Mouse (Mus musculus): ENCODE results near the gene Depdc7.

Gene Depdc7

DNA sequence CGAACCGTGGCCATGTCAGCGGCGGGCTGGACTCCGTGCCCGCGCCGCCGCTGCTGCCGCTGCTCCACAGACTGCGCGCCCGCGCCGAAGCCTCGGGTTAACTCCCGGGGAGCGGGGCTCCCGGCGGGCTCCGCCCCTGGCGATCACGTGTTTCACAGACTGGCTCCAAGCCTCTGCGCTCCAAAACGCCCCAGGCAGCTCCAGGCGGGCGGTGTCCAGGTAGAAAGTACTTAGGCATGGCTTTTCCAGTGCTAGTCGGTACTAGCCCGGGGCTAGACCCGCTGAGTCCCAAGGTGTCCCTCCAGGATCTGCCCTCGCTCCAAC lies at the start of gene Depdc7:
Gene Depdc7 (minus strand): TSS at position 138 of the 324 bp plus-strand sequence.
- no peak for DNase-seq (ENCODE audit: low read depth, low spot score)
- peaks cover 1% of the 10 kb centered on the region; the same call in 1 of the 2 replicates for H3K27me3 ChIP-seq (ENCODE audit: control insufficient read depth, insufficient read depth, low read length, poor library complexity, severe bottlenecking)
- H3K36me3 ChIP-seq (ENCODE audit: control insufficient read depth, insufficient read depth, low read length, poor library complexity, severe bottlenecking), result no peaks in the 10 kb centered on the region

GRCm38 (mm10) chr2:104774763-104775162 lies 32.1 kb upstream of the Depdc7 start:
- Histone ChIP-seq H3K27me3 (ENCODE audit: control insufficient read depth, insufficient read depth, low read length, poor library complexity, severe bottlenecking) (no peaks in the 10 kb centered on the region), H3K36me3 (ENCODE audit: control insufficient read depth, insufficient read depth, low read length, poor library complexity, severe bottlenecking) (no peaks in the 10 kb centered on the region)
- DNase-seq (ENCODE audit: low read depth, low spot score), result peak; percentile 58

- Histone ChIP-seq H3K36me3 (ENCODE audit: control insufficient read depth, insufficient read depth, low read length, poor library complexity, severe bottlenecking) (no peaks in the 10 kb centered on the region), H3K27me3 (ENCODE audit: control insufficient read depth, insufficient read depth, low read length, poor library complexity, severe bottlenecking) (no peaks in the 10 kb centered on the region)
- no peak for DNase-seq (ENCODE audit: low read depth, low spot score)
Measured at GRCm38 (mm10) chr2:104768697-104769096, 26.0 kb upstream of the Depdc7 start.

DNA sequence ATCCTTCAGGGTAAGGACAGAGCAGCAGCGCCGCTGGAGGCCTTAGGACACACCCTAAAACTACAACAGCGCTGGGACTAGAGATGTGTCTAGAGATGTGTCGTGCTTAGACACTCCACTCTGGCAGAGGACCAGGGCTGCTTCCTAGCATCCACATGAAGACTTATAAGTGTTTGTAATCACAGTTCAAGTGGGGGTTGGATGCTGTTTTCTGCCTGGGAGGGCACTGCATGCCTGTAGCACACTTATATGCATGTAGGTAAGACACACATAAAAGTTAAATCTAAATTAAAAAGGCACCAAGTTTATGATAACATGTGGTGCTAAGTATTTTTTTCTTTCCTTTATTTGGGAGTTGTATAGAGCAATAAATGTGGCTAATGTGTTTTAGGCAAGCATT lies 21.3 kb upstream of the Depdc7 start:
- H3K36me3 ChIP-seq (ENCODE audit: control insufficient read depth, insufficient read depth, low read length, poor library complexity, severe bottlenecking), result no peaks in the 10 kb centered on the region
- H3K27me3 ChIP-seq (ENCODE audit: control insufficient read depth, insufficient read depth, low read length, poor library complexity, severe bottlenecking), result no peaks in the 10 kb centered on the region
- no peak for DNase-seq (ENCODE audit: low read depth, low spot score)

DNA sequence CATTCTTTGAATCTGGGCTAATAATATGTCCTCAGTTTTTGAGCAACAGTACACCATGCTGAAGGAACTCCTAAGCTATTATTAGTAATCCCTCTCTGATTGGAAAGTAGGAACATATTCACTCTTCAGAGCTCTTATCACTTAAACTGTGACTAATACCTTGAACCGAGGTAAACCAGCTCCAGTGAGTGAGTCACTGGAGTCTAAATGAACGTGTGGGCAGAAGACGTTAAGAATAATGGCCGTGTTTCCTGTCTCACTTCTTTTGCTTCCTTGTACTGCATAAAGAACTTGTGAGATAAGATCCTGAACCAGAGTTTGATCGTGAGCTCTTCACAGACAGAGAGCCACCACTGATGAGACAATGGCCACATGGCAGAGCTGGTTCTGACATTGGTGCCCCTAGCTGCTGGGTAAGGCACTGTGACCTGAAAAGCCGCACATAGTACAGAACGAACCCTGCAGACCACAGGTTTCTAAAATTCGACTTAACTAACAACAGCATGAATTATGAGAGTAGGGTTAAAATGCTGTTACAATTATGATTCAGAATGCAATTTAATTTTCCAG lies 20.5 kb upstream of the Depdc7 start:
- no peak for DNase-seq (ENCODE audit: low read depth, low spot score)
- no peaks in the 10 kb centered on the region for H3K36me3 ChIP-seq (ENCODE audit: control insufficient read depth, insufficient read depth, low read length, poor library complexity, severe bottlenecking)
- H3K27me3 ChIP-seq (ENCODE audit: control insufficient read depth, insufficient read depth, low read length, poor library complexity, severe bottlenecking), result no peaks in the 10 kb centered on the region

DNA sequence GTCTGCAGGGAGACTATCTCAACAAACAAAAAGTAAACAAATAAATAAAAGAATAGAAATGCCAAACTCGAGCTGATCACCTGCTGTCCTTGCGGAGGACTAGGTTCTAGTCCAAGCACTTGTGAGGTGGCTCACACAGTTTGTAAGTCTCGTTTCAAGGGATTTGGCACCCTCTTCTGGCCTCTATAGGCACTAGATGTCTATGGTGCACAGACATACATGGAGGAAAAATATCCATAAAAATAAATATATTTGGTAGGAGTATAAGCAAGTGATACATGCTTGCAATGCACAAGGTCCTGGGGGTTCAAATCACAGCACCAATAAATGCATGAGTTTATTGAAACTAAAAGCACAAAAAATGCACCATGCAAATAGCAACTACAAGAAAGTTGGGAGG lies 7.9 kb upstream of the Depdc7 start:
- H3K27me3 ChIP-seq (ENCODE audit: control insufficient read depth, insufficient read depth, low read length, poor library complexity, severe bottlenecking), result no peaks in the 10 kb centered on the region
- DNase-seq (ENCODE audit: low read depth, low spot score), result peak; percentile 44
- no peaks in the 10 kb centered on the region for H3K36me3 ChIP-seq (ENCODE audit: control insufficient read depth, insufficient read depth, low read length, poor library complexity, severe bottlenecking)

GRCm38 (mm10) chr2:104748652-104749183 lies 6.0 kb upstream of the Depdc7 start:
- DNase-seq (ENCODE audit: low read depth, low spot score), result no peak
- Histone ChIP-seq H3K27me3 (ENCODE audit: control insufficient read depth, insufficient read depth, low read length, poor library complexity, severe bottlenecking) (no peaks in the 10 kb centered on the region), H3K36me3 (ENCODE audit: control insufficient read depth, insufficient read depth, low read length, poor library complexity, severe bottlenecking) (no peaks in the 10 kb centered on the region)

GRCm38 (mm10) chr2:104746251-104746650 lies 3.6 kb upstream of the Depdc7 start:
- Histone ChIP-seq H3K36me3 (ENCODE audit: control insufficient read depth, insufficient read depth, low read length, poor library complexity, severe bottlenecking) (no peaks in the 10 kb centered on the region), H3K27me3 (ENCODE audit: control insufficient read depth, insufficient read depth, low read length, poor library complexity, severe bottlenecking) (peaks cover 1% of the 10 kb centered on the region; the same call in 1 of the 2 replicates)
- DNase-seq (ENCODE audit: low read depth, low spot score), result no peak

DNA sequence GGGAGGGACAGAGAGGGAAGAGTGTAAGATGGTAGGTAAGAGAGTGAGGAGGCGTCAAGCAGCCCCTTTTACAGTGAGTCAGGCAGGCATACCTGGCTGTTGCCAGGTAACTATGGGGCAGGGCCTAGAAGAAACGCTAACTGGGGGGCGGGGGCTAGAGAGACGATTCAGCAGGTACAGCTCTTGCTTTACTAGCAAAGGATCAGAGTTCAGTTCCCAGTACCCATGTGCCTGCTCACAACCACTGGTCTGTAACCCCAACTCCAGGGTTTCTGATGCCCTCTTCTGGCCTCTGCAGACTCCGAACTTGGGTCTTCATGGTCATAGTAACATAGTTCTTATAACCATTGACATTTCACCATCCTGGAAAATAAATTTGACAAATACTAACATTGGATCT lies 1.3 kb upstream of the Depdc7 start:
- Histone ChIP-seq H3K36me3 (ENCODE audit: control insufficient read depth, insufficient read depth, low read length, poor library complexity, severe bottlenecking) (no peaks in the 10 kb centered on the region), H3K27me3 (ENCODE audit: control insufficient read depth, insufficient read depth, low read length, poor library complexity, severe bottlenecking) (peaks cover 1% of the 10 kb centered on the region; the same call in 1 of the 2 replicates)
- no peak for DNase-seq (ENCODE audit: low read depth, low spot score)

- DNase-seq (ENCODE audit: low read depth, low spot score), result no peak
Measured at GRCm38 (mm10) chr2:104743160-104743559, 482 bp upstream of the Depdc7 start.

GRCm38 (mm10) chr2:104741896-104742740 lies 560 bp downstream of the Depdc7 start:
- DNase-seq (ENCODE audit: low read depth, low spot score), result peak; percentile 31
- H3K36me3 ChIP-seq (ENCODE audit: control insufficient read depth, insufficient read depth, low read length, poor library complexity, severe bottlenecking), result no peaks in the 10 kb centered on the region
- H3K27me3 ChIP-seq (ENCODE audit: control insufficient read depth, insufficient read depth, low read length, poor library complexity, severe bottlenecking), result peaks cover 1% of the 10 kb centered on the region; the same call in 1 of the 2 replicates

More at GRCm38 (mm10) chr2:104743160-104743559, 482 bp upstream of the Depdc7 start:
- H3K36me3 ChIP-seq (ENCODE audit: control insufficient read depth, insufficient read depth, low read length, poor library complexity, severe bottlenecking), result no peaks in the 10 kb centered on the region
- peaks cover 1% of the 10 kb centered on the region; the same call in 1 of the 2 replicates for H3K27me3 ChIP-seq (ENCODE audit: control insufficient read depth, insufficient read depth, low read length, poor library complexity, severe bottlenecking)

DNA sequence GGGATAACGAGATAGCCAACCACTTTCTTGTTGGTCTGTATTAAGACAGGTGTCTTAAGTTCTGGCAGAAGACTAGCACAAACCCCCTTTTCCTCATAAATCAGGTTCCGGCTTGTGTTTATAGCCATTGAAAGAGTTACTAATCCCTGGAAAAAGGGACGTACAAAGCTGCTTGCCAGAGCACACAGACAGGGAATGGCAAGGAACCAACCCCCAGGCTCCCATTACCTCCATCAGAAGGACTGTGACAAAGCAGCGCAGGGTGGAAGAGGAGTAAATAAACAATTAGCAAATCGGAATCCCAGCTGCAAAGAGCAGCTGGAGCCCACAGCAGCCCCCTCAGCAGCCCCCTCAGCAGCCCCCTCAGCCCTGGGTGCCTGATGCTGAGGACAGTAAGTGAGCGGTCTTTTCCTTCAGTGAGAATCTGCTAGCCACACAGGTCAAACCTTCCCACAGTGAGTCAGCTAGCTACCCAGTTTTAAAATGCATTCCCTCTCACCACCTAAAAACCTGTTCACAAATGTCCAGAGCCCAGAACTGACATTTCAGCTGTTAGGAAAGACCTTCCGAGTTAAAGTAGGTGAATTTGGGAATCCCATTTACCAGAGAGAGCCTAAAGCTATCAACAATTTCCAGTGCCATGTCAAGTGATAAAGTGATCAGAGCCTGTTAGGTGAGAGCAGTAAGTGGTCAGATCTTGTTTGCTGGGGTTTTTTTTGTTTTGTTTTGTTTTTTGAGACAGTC lies 1.5 kb downstream of the Depdc7 start:
- Histone ChIP-seq H3K36me3 (ENCODE audit: control insufficient read depth, insufficient read depth, low read length, poor library complexity, severe bottlenecking) (no peaks in the 10 kb centered on the region), H3K27me3 (ENCODE audit: control insufficient read depth, insufficient read depth, low read length, poor library complexity, severe bottlenecking) (peaks cover 1% of the 10 kb centered on the region; the same call in 1 of the 2 replicates)
- DNase-seq (ENCODE audit: low read depth, low spot score), result no peak

DNA sequence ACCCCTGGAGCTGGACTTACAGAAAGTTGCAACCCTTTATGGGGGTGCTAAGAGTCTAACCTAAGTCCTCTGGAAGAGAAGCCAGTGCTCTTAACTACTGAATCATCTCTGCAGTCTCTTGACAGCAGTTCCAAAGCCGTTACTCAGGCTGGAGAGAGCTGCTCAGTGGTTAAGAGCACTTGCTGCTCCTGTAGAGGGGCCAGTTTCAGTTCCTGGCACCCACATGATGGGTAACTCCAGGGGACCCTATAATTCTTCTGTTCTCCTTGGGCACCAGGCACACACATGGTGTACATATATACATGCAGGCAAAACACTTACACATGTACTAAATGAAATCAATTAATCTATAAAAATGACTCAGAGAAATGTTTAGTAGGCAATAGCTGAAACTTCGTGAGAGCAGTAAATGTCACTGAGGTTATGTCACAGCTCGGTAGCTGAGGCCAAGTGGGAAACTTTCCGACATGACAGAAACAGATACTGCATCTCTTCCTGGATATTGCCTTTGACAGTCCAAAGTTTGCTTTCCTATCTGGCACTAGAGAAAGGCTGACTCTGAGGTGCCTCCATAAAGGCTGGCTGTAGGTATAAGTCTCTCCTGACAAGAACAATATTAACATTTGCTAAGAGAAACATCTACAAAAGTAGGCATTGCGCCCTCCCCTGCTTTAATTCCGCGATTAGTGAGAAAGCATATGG lies 2.3 kb downstream of the Depdc7 start:
- DNase-seq (ENCODE audit: low read depth, low spot score), result no peak
- Histone ChIP-seq H3K27me3 (ENCODE audit: control insufficient read depth, insufficient read depth, low read length, poor library complexity, severe bottlenecking) (peaks cover 1% of the 10 kb centered on the region; the same call in 1 of the 2 replicates), H3K36me3 (ENCODE audit: control insufficient read depth, insufficient read depth, low read length, poor library complexity, severe bottlenecking) (no peaks in the 10 kb centered on the region)

- no peaks in the 10 kb centered on the region for H3K36me3 ChIP-seq (ENCODE audit: control insufficient read depth, insufficient read depth, low read length, poor library complexity, severe bottlenecking)
- DNase-seq (ENCODE audit: low read depth, low spot score), result no peak
- H3K27me3 ChIP-seq (ENCODE audit: control insufficient read depth, insufficient read depth, low read length, poor library complexity, severe bottlenecking), result peaks cover 1% of the 10 kb centered on the region; the same call in 1 of the 2 replicates
Measured at GRCm38 (mm10) chr2:104739691-104740090, 3.0 kb downstream of the Depdc7 start.
